Mouse (Mus musculus): ENCODE results near the gene Steap3. TPM values are rescaled to one million over a fixed set of nuclear protein-coding genes. Genes with fewer than 3 reads are reported as not detected.

Steap3 gene
- polyA plus RNA-seq, 1 experiment: 3.3 TPM

GRCm38 (mm10) chr1:120252519-120253160, 19.9 kb downstream of the Steap3 start:
- Histone ChIP-seq H3K27me3 (ENCODE audit: control insufficient read depth, insufficient read depth, low read length) (no peaks in the 10 kb centered on the region), H3K27ac (ENCODE audit: control insufficient read depth, insufficient read depth, low read depth, low read length) (no peak overlapping the region), H3K4me3 (ENCODE audit: control insufficient read depth, low read depth, low read length) (no peak overlapping the region), H3K4me1 (ENCODE audit: control insufficient read depth, insufficient read depth, low read length) (no peaks in the 10 kb centered on the region), H3K36me3 (ENCODE audit: control insufficient read depth, insufficient read depth, low read length) (no peaks in the 10 kb centered on the region)
- no peak for TF ChIP-seq POLR2A (IDR thresholded peaks at IDR 0.05; ENCODE audit: control insufficient read depth, low read depth, low read length)
- TF ChIP-seq CTCF (IDR thresholded peaks at IDR 0.05; ENCODE audit: control insufficient read depth, insufficient read depth, insufficient replicate concordance, low read depth, low read length): no peak

- no peak overlapping the region for H3K27ac ChIP-seq (ENCODE audit: control insufficient read depth, insufficient read depth, low read depth, low read length)
- H3K4me1 ChIP-seq (ENCODE audit: control insufficient read depth, insufficient read depth, low read length): no peaks in the 10 kb centered on the region
- no peaks in the 10 kb centered on the region for H3K36me3 ChIP-seq (ENCODE audit: control insufficient read depth, insufficient read depth, low read length)
- TF ChIP-seq POLR2A (IDR thresholded peaks at IDR 0.05; ENCODE audit: control insufficient read depth, low read depth, low read length) (no peak), CTCF (IDR thresholded peaks at IDR 0.05; ENCODE audit: control insufficient read depth, insufficient read depth, insufficient replicate concordance, low read depth, low read length) (no peak)
- H3K27me3 ChIP-seq (ENCODE audit: control insufficient read depth, insufficient read depth, low read length): no peaks in the 10 kb centered on the region
- no peak overlapping the region for H3K4me3 ChIP-seq (ENCODE audit: control insufficient read depth, low read depth, low read length)
Observed at GRCm38 (mm10) chr1:120251193-120251592, 21.3 kb downstream of the Steap3 start.

GRCm38 (mm10) chr1:120250586-120250985, 21.9 kb downstream of the Steap3 start:
- no peaks in the 10 kb centered on the region for H3K27me3 ChIP-seq (ENCODE audit: control insufficient read depth, insufficient read depth, low read length)
- H3K36me3 ChIP-seq (ENCODE audit: control insufficient read depth, insufficient read depth, low read length): no peaks in the 10 kb centered on the region
- TF ChIP-seq POLR2A (IDR thresholded peaks at IDR 0.05; ENCODE audit: control insufficient read depth, low read depth, low read length) (no peak), CTCF (IDR thresholded peaks at IDR 0.05; ENCODE audit: control insufficient read depth, insufficient read depth, insufficient replicate concordance, low read depth, low read length) (no peak)
- no peak overlapping the region for H3K27ac ChIP-seq (ENCODE audit: control insufficient read depth, insufficient read depth, low read depth, low read length)
- no peak overlapping the region for H3K4me3 ChIP-seq (ENCODE audit: control insufficient read depth, low read depth, low read length)
- H3K4me1 ChIP-seq (ENCODE audit: control insufficient read depth, insufficient read depth, low read length): no peaks in the 10 kb centered on the region

- Histone ChIP-seq H3K27me3 (ENCODE audit: control insufficient read depth, insufficient read depth, low read length) (no peaks in the 10 kb centered on the region), H3K27ac (ENCODE audit: control insufficient read depth, insufficient read depth, low read depth, low read length) (no peak overlapping the region), H3K4me1 (ENCODE audit: control insufficient read depth, insufficient read depth, low read length) (no peaks in the 10 kb centered on the region), H3K4me3 (ENCODE audit: control insufficient read depth, low read depth, low read length) (no peak overlapping the region), H3K36me3 (ENCODE audit: control insufficient read depth, insufficient read depth, low read length) (no peaks in the 10 kb centered on the region)
- TF ChIP-seq CTCF (IDR thresholded peaks at IDR 0.05; ENCODE audit: control insufficient read depth, insufficient read depth, insufficient replicate concordance, low read depth, low read length) (no peak), POLR2A (IDR thresholded peaks at IDR 0.05; ENCODE audit: control insufficient read depth, low read depth, low read length) (no peak)
Observed at GRCm38 (mm10) chr1:120249842-120250241, 22.7 kb downstream of the Steap3 start.

GRCm38 (mm10) chr1:120248156-120248555, 24.3 kb downstream of the Steap3 start:
- no peak for TF ChIP-seq POLR2A (IDR thresholded peaks at IDR 0.05; ENCODE audit: control insufficient read depth, low read depth, low read length)
- no peak for TF ChIP-seq CTCF (IDR thresholded peaks at IDR 0.05; ENCODE audit: control insufficient read depth, insufficient read depth, insufficient replicate concordance, low read depth, low read length)

GRCm38 (mm10) chr1:120247351-120247750, 25.2 kb downstream of the Steap3 start:
- no peaks in the 10 kb centered on the region for H3K4me1 ChIP-seq (ENCODE audit: control insufficient read depth, insufficient read depth, low read length)
- no peak overlapping the region for H3K4me3 ChIP-seq (ENCODE audit: control insufficient read depth, low read depth, low read length)
- no peaks in the 10 kb centered on the region for H3K36me3 ChIP-seq (ENCODE audit: control insufficient read depth, insufficient read depth, low read length)
- no peak overlapping the region for H3K27ac ChIP-seq (ENCODE audit: control insufficient read depth, insufficient read depth, low read depth, low read length)
- H3K27me3 ChIP-seq (ENCODE audit: control insufficient read depth, insufficient read depth, low read length): no peaks in the 10 kb centered on the region
- TF ChIP-seq POLR2A (IDR thresholded peaks at IDR 0.05; ENCODE audit: control insufficient read depth, low read depth, low read length) (no peak), CTCF (IDR thresholded peaks at IDR 0.05; ENCODE audit: control insufficient read depth, insufficient read depth, insufficient replicate concordance, low read depth, low read length) (no peak)

More at GRCm38 (mm10) chr1:120248156-120248555, 24.3 kb downstream of the Steap3 start:
- no peaks in the 10 kb centered on the region for H3K4me1 ChIP-seq (ENCODE audit: control insufficient read depth, insufficient read depth, low read length)
- no peak overlapping the region for H3K4me3 ChIP-seq (ENCODE audit: control insufficient read depth, low read depth, low read length)
- H3K27ac ChIP-seq (ENCODE audit: control insufficient read depth, insufficient read depth, low read depth, low read length): no peak overlapping the region
- no peaks in the 10 kb centered on the region for H3K36me3 ChIP-seq (ENCODE audit: control insufficient read depth, insufficient read depth, low read length)
- H3K27me3 ChIP-seq (ENCODE audit: control insufficient read depth, insufficient read depth, low read length): no peaks in the 10 kb centered on the region

- Histone ChIP-seq H3K36me3 (ENCODE audit: control insufficient read depth, insufficient read depth, low read length) (no peaks in the 10 kb centered on the region), H3K4me1 (ENCODE audit: control insufficient read depth, insufficient read depth, low read length) (no peaks in the 10 kb centered on the region), H3K4me3 (ENCODE audit: control insufficient read depth, low read depth, low read length) (no peak overlapping the region), H3K27me3 (ENCODE audit: control insufficient read depth, insufficient read depth, low read length) (no peaks in the 10 kb centered on the region), H3K27ac (ENCODE audit: control insufficient read depth, insufficient read depth, low read depth, low read length) (no peak overlapping the region)
- TF ChIP-seq POLR2A (IDR thresholded peaks at IDR 0.05; ENCODE audit: control insufficient read depth, low read depth, low read length) (no peak), CTCF (IDR thresholded peaks at IDR 0.05; ENCODE audit: control insufficient read depth, insufficient read depth, insufficient replicate concordance, low read depth, low read length) (no peak)
Observed at GRCm38 (mm10) chr1:120246946-120247345, 25.6 kb downstream of the Steap3 start.
